Mouse (Mus musculus) T-cell, adult 2 months (primary cell): ENCODE measurements around the gene Sfswap.

ENCODE experiments used
- DNase-seq: peaks from one replicate; pipeline ENCODE4 v3.0.0; 2022; ENCODE audit warnings: low spot score

Gene Sfswap

GRCm38 (mm10) chr5:129529571-129529970, 28.6 kb downstream of the Sfswap start:
- DNase-seq, result no peak

- DNase-seq, result no peak
Measured at GRCm38 (mm10) chr5:129533731-129534130, 32.7 kb downstream of the Sfswap start.

- DNase-seq, result no peak
Measured at GRCm38 (mm10) chr5:129534500-129534899, 33.5 kb downstream of the Sfswap start.

GRCm38 (mm10) chr5:129535021-129535420, 34.0 kb downstream of the Sfswap start:
- DNase-seq, result no peak

GRCm38 (mm10) chr5:129535431-129535830, 34.4 kb downstream of the Sfswap start:
- no peak for DNase-seq

GRCm38 (mm10) chr5:129538826-129539225, 37.8 kb downstream of the Sfswap start:
- no peak for DNase-seq

GRCm38 (mm10) chr5:129542236-129542635, 41.2 kb downstream of the Sfswap start:
- no peak for DNase-seq

GRCm38 (mm10) chr5:129545787-129546186, 44.8 kb downstream of the Sfswap start:
- DNase-seq, result no peak

- DNase-seq, result no peak
Measured at GRCm38 (mm10) chr5:129549716-129550115, 48.7 kb downstream of the Sfswap start.

GRCm38 (mm10) chr5:129550790-129551189, 49.8 kb downstream of the Sfswap start:
- no peak for DNase-seq

GRCm38 (mm10) chr5:129551991-129552390, 51.0 kb downstream of the Sfswap start:
- no peak for DNase-seq

GRCm38 (mm10) chr5:129553642-129554041, 52.6 kb downstream of the Sfswap start:
- no peak for DNase-seq

- DNase-seq, result no peak
Measured at GRCm38 (mm10) chr5:129558591-129558990, 57.6 kb downstream of the Sfswap start.

- DNase-seq, result no peak
Measured at GRCm38 (mm10) chr5:129559283-129559682, 58.3 kb downstream of the Sfswap start.

- DNase-seq, result no peak
Measured at GRCm38 (mm10) chr5:129562342-129562741, 61.3 kb downstream of the Sfswap start.

- no peak for DNase-seq
Measured at GRCm38 (mm10) chr5:129568596-129568995, 67.6 kb downstream of the Sfswap start.

GRCm38 (mm10) chr5:129578201-129578600, 77.2 kb downstream of the Sfswap start:
- DNase-seq, result no peak

- DNase-seq, result no peak
Measured at GRCm38 (mm10) chr5:129580046-129580445, 79.0 kb downstream of the Sfswap start.

- DNase-seq, result no peak
Measured at GRCm38 (mm10) chr5:129580572-129580971, 79.6 kb downstream of the Sfswap start.

GRCm38 (mm10) chr5:129581015-129581414, 80.0 kb downstream of the Sfswap start:
- DNase-seq, result no peak

- DNase-seq, result no peak
Measured at GRCm38 (mm10) chr5:129583331-129583730, 82.3 kb downstream of the Sfswap start.

- DNase-seq, result peak; percentile 82
Measured at GRCm38 (mm10) chr5:129583761-129584582, 83.0 kb downstream of the Sfswap start, which contains the start of gene Mmp17. TSS of gene Mmp17 (plus strand) at chr5:129584169.

- DNase-seq, result peak; percentile 22
Measured at GRCm38 (mm10) chr5:129584583-129585541, 83.8 kb downstream of the Sfswap start.
